Mouse (Mus musculus): ENCODE data around the gene 2210016L21Rik.

2210016L21Rik gene

DNA sequence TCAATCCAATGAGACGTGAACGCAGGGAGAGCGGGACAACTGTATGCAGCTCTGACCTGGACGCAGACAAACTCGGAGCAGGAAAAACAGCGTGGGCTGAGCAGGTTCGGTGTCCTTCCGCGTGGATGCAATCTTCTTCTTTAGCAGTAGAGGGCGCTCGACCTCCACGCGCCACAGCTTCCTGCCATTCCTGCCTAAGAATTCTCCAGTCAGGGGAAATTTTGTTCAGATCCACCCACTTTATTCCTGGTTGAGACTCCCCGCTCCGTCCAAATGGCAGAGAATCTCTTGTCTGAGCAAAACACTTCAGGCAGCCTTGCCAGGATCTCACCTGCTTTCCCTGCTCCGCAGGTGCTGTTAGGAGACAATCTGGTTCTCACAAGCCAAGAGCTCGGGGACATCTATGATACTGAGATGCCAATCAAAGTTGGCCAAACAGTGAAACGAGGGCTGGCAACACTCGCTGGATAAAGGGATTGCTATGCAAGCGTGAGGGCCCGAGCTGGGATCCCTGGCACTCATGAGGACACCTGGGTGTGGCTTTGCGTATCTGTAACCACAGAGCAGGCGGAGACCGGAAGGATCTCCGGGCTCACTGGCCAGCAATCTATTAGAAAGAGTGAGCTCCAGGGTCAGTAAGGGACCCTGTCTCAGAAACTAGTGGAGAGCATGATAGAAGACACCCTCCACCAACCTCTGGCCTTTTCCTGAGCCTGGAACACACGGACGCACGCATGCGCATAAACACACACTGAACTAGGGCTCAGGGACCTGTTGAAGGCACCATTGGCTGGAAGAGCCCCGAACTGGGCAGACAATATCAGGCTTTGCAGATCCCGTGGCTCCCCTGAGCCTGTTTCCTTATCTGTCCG, 37.5 kb downstream of the 2210016L21Rik start:
- peak; percentile 79 for DNase-seq

DNA sequence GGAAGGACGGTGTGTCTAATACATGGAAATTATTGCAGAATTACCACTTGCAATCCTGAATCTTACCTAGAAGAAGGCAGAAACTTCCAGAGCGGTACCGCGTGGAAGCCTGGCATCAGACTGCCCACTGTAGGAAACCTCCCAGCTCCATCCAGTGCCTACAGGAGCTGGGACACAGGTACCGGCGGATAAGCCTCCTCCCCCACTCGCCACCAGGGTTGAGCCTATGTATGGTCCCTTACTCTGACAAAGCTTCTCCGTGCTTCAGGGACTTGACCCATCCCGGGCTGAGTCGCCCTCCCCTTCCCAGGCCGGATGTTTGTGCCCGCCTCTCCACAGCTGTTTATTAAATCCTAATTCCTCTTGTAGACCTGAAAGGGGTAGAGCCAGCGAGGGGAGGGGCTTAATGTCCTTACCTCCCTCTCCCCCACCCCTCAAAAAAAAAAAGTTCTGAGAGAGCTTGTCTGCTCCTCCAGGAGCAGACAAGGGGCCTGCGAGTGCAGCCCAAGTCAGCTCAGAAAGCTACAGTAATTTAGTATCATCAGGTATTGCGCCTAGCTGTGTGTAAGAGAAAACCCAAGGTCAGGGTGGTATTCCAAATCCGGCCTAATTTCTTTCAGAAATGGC, 38.3 kb downstream of the 2210016L21Rik start:
- DNase-seq = no peak

- DNase-seq = no peak
Measured at GRCm38 (mm10) chr5:114982001-114982400, 40.0 kb downstream of the 2210016L21Rik start.

DNA sequence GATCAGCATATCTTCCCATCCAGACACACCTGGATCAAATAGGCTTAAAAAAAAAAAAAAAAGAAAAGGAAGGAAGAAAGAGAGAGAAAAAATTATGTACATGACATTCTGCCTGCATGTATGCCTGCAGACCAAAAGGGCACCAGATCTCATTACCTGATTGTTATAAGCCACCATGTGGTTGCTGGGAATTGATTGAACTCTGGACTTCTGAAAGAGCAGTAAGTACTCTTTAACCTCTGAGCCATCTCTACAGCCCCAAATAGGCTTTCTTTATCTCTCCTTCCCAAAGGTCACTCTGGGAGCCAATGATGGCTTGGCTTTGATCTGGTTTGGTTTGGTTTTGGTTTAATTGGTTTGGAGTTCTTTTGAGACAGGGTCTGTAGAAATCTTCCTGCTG, 43.1 kb downstream of the 2210016L21Rik start:
- no peak for DNase-seq

DNA sequence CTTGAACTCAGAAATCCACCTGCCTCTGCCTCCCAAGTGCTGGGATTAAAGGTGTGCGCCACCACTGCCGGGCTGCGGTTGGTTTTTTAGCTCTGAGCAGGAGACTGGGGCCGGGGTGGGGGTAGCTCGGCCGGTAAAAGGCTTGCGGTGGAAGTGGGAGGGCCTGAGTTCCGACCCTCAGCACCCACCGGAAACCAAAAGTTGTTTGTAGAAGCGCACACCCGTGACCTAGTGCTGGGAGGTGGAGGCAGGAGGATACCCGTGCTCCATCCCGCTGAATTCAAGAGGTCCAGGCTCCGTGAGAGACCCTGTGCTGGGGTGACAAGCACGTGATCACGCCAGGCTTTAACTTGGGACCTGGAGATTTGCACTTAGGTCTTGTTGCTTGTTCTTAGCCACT, 54.5 kb downstream of the 2210016L21Rik start:
- DNase-seq = no peak

DNA sequence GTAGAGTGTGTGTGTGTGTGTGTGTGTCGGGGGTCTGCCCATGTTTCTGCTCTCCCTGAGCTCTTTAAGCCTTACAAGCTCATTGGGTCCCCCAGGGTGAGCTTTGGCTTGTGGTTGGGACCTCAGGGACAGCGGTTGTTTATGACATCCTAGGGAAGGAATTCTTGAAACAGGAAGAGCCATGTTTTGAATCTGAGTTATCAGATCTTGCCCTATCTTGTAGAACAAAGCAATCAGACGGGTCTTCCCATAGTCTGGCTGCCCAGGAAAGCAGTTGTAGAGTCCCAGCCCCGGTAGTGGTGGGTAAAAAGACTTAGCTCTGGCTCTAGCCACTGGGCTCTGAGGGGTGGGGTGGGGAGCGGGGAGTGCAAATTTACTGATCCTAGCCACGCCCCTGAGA, 55.4 kb downstream of the 2210016L21Rik start:
- no peak for DNase-seq
